Mouse (Mus musculus): ENCODE data around the gene Tas2r144. TPM values are rescaled to one million over a fixed set of nuclear protein-coding genes. Genes with fewer than 3 reads are reported as not detected.

Tas2r144 gene
- polyA plus RNA-seq (2016; fragmentation: Nextera tagmentation; extraction: Ambion mirVana), result not detected in 2 replicates

DNA sequence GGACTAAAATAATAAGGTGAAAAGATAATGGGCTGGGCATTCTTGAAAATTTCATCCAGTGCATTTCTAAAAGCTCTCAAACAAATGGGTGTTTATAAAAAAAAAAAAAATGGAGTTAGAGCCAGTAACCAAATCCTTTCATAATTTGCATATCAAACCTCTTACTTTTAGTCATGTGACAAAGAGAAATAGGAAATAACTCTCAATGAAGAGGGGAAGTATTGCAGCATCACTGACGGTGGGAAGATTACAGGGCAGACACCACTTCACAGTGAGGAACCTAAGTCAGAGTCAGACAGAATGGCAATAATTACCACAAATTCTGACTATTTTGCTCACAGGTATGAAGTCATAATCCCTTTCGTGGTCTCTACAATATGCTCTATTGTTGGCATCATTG, at the start of gene Tas2r144:
TSS of gene Tas2r144 (plus strand) at position 301 of the 400 bp plus-strand sequence.
- no peak within 1 kb of the TSS for H3K27ac ChIP-seq (replicated peaks)
- H3K4me3 ChIP-seq, result no peak within 1 kb of the TSS
- WGBS, result 90% methylated on average over 2 of the region's 2 CpGs
- H3K36me3 ChIP-seq (replicated peaks), result no peaks in the 10 kb centered on the region
- H3K27me3 ChIP-seq (replicated peaks; ENCODE audit: low read depth, poor library complexity, severe bottlenecking), result no peaks in the 10 kb centered on the region
- no peaks in the 10 kb centered on the region for H3K9me3 ChIP-seq
- H3K4me1 ChIP-seq, result no peaks in the 10 kb centered on the region
- no peak for DNase-seq (ENCODE audit: low spot score)

DNA sequence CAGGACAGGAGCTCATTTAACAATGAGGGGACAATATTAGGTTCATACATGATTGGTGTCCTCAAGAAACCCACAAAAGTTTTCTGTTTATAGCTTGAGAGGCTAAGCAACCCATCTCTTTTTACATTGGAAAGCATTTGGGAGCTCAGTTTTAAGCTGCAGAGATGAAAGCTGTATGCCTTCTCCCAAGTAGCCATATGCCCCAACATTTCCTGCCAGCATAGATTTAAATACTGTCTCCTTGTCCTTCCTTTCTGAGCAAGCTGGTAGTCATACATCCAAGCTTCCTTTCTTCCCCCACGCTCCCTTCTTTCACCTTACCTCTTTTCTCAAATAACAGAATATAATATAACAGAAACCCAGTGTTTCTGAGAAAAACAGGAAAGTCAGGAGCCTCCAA, 32.7 kb upstream of the Tas2r144 start:
- H3K27me3 ChIP-seq (replicated peaks; ENCODE audit: low read depth, poor library complexity, severe bottlenecking), result no peaks in the 10 kb centered on the region
- no peaks in the 10 kb centered on the region for H3K4me1 ChIP-seq
- no peak overlapping the region for H3K4me3 ChIP-seq
- no peak overlapping the region for H3K27ac ChIP-seq (replicated peaks)
- H3K9me3 ChIP-seq, result no peaks in the 10 kb centered on the region
- WGBS, result 71% methylated on average over 1 of the region's 1 CpGs
- no peak for DNase-seq (ENCODE audit: low spot score)
- H3K36me3 ChIP-seq (replicated peaks), result no peaks in the 10 kb centered on the region

DNA sequence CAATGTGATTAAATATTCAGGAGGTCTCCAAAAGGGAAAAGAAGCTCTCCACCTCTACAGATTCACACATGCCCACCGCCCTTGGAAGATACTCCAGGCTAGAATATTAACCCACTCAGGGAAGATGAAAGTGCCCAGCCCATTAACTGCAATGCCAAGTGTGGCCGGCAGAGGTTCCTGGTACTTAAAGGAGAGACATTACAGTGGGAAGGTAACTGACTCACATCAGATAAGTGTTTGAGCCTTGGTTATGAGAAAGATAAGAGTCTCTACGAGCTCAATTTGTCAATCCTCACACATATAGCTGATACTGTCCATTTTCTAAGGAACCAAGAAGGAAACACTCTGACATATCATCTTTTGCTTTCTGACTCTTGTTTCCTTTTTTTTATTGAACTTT, 28.9 kb upstream of the Tas2r144 start:
- no peaks in the 10 kb centered on the region for H3K36me3 ChIP-seq (replicated peaks)
- WGBS, result 55% methylated on average over 3 of the region's 3 CpGs
- no peak for DNase-seq (ENCODE audit: low spot score)
- no peaks in the 10 kb centered on the region for H3K9me3 ChIP-seq
- H3K4me1 ChIP-seq, result no peaks in the 10 kb centered on the region
- no peak overlapping the region for H3K27ac ChIP-seq (replicated peaks)
- no peaks in the 10 kb centered on the region for H3K27me3 ChIP-seq (replicated peaks; ENCODE audit: low read depth, poor library complexity, severe bottlenecking)
- H3K4me3 ChIP-seq, result no peak overlapping the region

DNA sequence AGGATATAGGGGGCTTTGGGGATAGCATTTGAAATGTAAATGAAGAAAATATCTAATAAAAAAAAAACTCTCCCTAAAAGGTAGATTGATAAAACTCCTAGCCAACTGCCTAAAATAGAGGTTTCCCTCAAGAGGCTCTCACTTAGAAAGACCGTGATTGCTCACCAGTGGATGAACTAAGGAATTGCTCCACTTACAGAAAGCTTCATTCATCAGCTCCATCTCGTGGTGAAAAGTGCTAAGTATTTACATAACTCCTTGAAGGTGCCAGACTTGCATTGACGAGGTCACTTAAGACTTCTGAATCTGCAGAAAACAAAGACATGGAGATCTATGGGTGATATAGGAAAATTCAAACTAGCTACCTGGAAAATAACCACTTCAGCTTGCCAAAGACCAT, 17.4 kb upstream of the Tas2r144 start:
- Histone ChIP-seq H3K27ac (replicated peaks) (no peak overlapping the region), H3K36me3 (replicated peaks) (no peaks in the 10 kb centered on the region), H3K4me3 (no peak overlapping the region), H3K4me1 (no peaks in the 10 kb centered on the region), H3K9me3 (no peaks in the 10 kb centered on the region), H3K27me3 (replicated peaks; ENCODE audit: low read depth, poor library complexity, severe bottlenecking) (no peaks in the 10 kb centered on the region)
- DNase-seq (ENCODE audit: low spot score), result no peak
- 47% methylated on average over 3 of the region's 3 CpGs for WGBS

DNA sequence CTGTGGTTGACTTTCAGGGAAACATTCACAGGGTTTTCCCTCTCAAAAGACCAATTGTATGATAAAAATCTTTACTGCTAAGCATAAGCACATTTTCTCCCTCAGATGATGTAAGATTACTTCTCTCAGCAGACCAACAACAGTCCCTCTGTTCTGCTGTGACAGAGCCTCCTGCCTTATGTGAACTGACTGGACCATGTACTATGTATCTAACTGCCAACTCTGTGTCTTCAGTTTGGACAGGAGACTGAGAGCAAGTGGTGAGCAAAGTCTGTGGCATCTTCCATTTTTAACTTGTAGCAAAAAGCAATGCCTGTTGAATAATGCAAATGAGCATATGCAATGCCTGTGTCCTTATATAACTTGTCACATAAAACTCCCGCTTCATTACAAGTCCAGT, 15.6 kb upstream of the Tas2r144 start:
- Histone ChIP-seq H3K4me3 (no peak overlapping the region), H3K36me3 (replicated peaks) (no peaks in the 10 kb centered on the region), H3K27me3 (replicated peaks; ENCODE audit: low read depth, poor library complexity, severe bottlenecking) (no peaks in the 10 kb centered on the region), H3K4me1 (no peaks in the 10 kb centered on the region), H3K27ac (replicated peaks) (no peak overlapping the region), H3K9me3 (no peaks in the 10 kb centered on the region)
- DNase-seq (ENCODE audit: low spot score), result no peak
- 84% methylated on average over 1 of the region's 1 CpGs for WGBS

DNA sequence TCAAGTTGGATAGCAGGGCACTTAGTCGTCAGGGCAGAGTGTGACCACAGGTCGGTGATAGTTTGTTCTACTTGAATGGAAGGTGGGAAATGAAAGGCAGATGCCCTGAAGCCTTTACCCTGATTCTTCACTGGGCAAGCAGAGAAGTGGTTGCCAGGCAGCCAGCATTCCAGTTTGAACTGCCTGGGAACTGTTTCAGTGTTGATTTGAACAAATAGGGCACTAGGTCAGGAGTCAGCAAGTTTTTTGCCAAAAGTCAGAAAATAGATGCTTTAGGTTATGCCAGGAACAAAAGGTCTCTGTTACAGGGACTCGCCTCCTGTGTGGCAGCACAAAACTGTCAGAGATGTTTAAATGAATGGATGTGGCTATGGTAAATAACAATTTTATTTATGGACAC, 7.2 kb downstream of the Tas2r144 start:
- no peaks in the 10 kb centered on the region for H3K27me3 ChIP-seq (replicated peaks; ENCODE audit: low read depth, poor library complexity, severe bottlenecking)
- 51% methylated on average over 3 of the region's 3 CpGs for WGBS
- H3K4me3 ChIP-seq, result no peak overlapping the region
- no peak for DNase-seq (ENCODE audit: low spot score)
- no peaks in the 10 kb centered on the region for H3K9me3 ChIP-seq
- no peaks in the 10 kb centered on the region for H3K36me3 ChIP-seq (replicated peaks)
- no peaks in the 10 kb centered on the region for H3K4me1 ChIP-seq
- no peak overlapping the region for H3K27ac ChIP-seq (replicated peaks)

DNA sequence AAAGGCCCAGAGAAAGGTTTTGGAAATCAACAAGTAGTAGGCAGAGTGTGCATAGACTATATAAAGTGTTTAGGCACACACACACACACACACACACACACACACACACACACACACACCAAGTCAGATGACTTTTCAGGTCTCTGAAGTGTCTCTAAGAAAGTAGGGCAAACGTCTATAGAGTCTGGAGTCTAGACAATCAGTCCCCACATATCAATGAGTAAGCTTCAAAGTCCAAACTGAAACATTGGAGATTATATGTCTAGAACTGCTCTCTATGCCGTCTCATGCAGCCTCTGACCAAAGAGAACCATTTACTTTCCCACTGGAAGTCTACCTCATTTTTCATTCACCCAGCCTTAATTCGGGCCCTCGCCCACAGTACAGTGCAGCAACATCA, 9.9 kb downstream of the Tas2r144 start:
- no peaks in the 10 kb centered on the region for H3K36me3 ChIP-seq (replicated peaks)
- no peaks in the 10 kb centered on the region for H3K27me3 ChIP-seq (replicated peaks; ENCODE audit: low read depth, poor library complexity, severe bottlenecking)
- WGBS, result 82% methylated on average over 4 of the region's 4 CpGs
- H3K9me3 ChIP-seq, result no peaks in the 10 kb centered on the region
- H3K27ac ChIP-seq (replicated peaks), result no peak overlapping the region
- H3K4me1 ChIP-seq, result no peaks in the 10 kb centered on the region
- no peak overlapping the region for H3K4me3 ChIP-seq
- no peak for DNase-seq (ENCODE audit: low spot score)

DNA sequence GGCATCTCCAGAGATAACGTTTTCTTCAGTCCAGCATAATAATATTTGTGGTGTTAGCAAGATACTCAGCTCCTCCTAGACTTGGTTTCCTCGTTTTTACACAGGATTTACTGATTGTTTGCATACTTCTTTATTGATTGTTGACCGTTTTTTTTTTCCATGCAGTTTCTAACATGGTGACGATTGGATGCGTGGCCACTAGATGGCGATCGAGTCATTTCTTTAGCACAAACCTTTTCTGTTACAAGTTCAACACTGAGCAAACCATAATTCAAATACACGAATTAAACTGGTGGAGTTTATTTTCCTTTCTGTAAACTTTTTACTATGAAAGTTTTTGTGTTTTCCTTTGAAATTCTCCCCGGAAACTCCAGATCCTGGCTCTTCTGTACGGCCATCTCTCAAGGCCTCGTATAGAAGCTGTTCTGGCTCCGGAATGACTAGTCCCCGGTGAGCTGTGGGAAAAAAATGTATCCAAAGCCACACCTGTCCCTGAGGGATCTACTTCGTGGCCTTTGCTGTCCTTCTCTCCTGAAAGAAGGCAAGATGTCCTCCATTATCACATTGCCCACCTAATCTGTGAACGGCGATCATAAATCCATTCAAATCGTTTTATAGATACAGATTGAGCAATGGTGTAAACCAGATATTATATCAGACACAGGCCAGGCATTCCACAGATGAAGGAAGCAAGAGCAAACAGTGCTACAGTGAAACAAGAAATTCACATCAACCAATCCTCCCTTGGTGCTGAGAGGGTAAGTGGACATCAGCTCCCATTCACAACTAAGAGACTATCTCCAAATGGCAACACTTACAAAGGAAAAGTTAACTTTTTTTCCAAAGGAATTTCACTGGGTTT, 12.3 kb downstream of the Tas2r144 start:
- Histone ChIP-seq H3K4me3 (no peak overlapping the region), H3K9me3 (no peaks in the 10 kb centered on the region), H3K27me3 (replicated peaks; ENCODE audit: low read depth, poor library complexity, severe bottlenecking) (no peaks in the 10 kb centered on the region), H3K4me1 (no peaks in the 10 kb centered on the region), H3K27ac (replicated peaks) (no peak overlapping the region), H3K36me3 (replicated peaks) (no peaks in the 10 kb centered on the region)
- WGBS, result 34% methylated on average over 17 of the region's 17 CpGs
- peak; percentile 69 for DNase-seq (ENCODE audit: low spot score)

DNA sequence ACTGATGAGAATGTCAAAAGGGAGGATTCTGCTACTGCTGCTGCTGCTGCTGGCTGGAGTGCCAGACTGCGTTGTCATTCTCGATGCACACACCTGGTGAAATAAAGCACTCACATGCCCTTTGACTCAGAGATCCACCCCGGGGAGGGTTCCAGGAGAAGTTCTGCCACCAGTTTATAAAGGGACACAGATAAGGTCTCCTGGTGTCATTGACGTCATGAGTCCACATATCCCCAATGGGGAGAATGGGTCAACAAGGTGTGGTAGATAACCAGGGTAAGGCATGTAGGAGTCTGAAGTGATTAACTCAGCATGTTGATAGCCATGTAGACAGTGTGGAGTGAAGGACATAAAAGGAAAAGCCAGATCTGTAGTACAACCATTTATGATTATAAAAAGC, 14.5 kb downstream of the Tas2r144 start:
- no peak for DNase-seq (ENCODE audit: low spot score)
- H3K27me3 ChIP-seq (replicated peaks; ENCODE audit: low read depth, poor library complexity, severe bottlenecking), result no peaks in the 10 kb centered on the region
- H3K9me3 ChIP-seq, result no peaks in the 10 kb centered on the region
- no peak overlapping the region for H3K27ac ChIP-seq (replicated peaks)
- H3K4me1 ChIP-seq, result no peaks in the 10 kb centered on the region
- no peak overlapping the region for H3K4me3 ChIP-seq
- no peaks in the 10 kb centered on the region for H3K36me3 ChIP-seq (replicated peaks)
- WGBS, result 83% methylated on average over 4 of the region's 4 CpGs

DNA sequence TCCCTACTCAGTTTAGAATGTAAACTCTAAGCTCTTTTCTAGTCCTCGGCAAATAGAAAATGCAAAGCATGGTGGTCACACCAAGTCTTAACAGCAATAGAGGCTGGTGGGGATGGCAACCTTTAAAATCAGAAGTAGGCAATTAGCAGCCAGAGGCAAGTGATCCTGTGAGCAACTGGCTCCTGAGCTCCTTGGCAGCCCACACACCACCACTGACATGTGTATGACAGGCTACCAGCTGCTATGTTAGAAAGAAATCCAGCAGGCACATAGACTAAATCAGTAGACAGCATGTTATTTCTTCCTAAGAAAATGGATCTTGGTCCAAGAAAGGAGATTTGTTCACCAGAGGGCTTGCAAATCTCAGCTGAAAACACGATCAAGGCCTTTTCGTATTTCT, 16.1 kb downstream of the Tas2r144 start:
- 94% methylated on average over 3 of the region's 3 CpGs for WGBS
- H3K4me1 ChIP-seq, result no peaks in the 10 kb centered on the region
- no peaks in the 10 kb centered on the region for H3K9me3 ChIP-seq
- no peak overlapping the region for H3K27ac ChIP-seq (replicated peaks)
- H3K4me3 ChIP-seq, result no peak overlapping the region
- no peaks in the 10 kb centered on the region for H3K27me3 ChIP-seq (replicated peaks; ENCODE audit: low read depth, poor library complexity, severe bottlenecking)
- H3K36me3 ChIP-seq (replicated peaks), result no peaks in the 10 kb centered on the region
- no peak for DNase-seq (ENCODE audit: low spot score)

DNA sequence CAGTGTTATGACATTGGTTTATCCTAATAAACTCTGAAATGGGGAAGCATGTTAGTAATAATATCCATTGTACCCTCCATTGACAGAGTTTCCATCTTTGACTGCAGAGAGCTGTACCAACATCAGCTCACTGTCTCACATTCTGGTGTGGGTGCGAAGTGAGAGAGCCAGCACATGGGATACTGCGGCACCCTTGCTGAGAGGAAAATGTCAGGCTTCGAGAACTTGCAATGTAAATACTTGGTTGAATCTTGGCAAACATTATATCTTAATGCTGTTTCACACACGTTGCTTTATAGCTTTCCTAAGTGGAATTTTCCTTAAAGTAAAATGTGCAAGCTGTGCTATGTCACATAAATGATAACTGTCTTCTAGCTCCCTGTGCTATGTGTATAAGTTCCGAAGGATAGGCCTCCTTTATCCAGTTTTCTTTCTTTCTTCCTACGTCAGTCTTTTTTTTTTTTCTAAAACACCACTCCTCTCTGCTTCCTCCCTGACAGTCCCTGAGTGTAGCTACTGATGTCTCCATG, 22.2 kb downstream of the Tas2r144 start:
- Histone ChIP-seq H3K27me3 (replicated peaks; ENCODE audit: low read depth, poor library complexity, severe bottlenecking) (no peaks in the 10 kb centered on the region), H3K27ac (replicated peaks) (no peak overlapping the region), H3K4me1 (no peaks in the 10 kb centered on the region), H3K4me3 (no peak overlapping the region), H3K36me3 (replicated peaks) (no peaks in the 10 kb centered on the region), H3K9me3 (no peaks in the 10 kb centered on the region)
- no peak for DNase-seq (ENCODE audit: low spot score)
- whole genome bisulfite sequencing, result 78% methylated on average over 6 of the region's 6 CpGs

DNA sequence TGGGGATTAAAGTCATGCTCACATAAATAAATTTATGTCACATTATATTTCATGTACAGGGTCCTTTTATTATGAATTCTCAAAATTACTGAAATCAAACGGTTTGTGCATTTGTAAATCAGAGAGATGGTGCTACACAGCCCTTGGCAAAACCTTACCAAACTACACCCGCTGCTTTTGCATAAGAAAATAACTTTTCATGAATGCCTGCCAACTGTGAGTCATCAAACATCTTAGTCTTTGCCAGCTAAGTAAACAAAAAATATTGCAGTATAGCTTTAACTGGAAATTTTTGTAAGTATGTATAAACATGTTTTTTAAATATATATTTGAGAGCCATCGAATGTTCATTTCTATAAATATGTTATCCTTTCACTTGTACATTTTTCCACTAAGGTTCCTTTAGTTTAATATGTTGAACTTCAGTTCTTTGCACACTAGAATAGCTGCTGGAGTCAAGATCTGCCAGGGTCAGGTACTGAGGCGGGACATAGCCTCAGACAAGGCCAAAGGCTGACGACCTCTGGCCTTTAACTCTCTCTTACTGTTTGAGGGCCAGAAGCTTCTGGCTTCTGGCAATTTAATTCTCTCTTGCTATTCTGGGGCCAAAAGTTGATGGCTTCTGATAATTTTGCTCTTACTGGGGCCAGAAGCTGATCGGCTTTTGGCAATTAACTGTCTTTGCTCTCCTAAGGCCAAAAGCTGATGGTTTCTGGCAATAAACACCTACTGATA, 26.4 kb downstream of the Tas2r144 start:
- Histone ChIP-seq H3K4me3 (no peak overlapping the region), H3K9me3 (no peaks in the 10 kb centered on the region), H3K27me3 (replicated peaks; ENCODE audit: low read depth, poor library complexity, severe bottlenecking) (peaks cover 6% of the 10 kb centered on the region), H3K27ac (replicated peaks) (no peak overlapping the region), H3K4me1 (peaks cover 10% of the 10 kb centered on the region; the same call in 1 of the 2 replicates), H3K36me3 (replicated peaks) (no peaks in the 10 kb centered on the region)
- no peak for DNase-seq (ENCODE audit: low spot score)
- WGBS, result 65% methylated on average over 6 of the region's 6 CpGs
